Mouse (Mus musculus) CD4-positive, CD25-positive, alpha-beta regulatory T cell, adult 2 months (primary cell): ENCODE results near the gene Glra4.
"Not testable (repeated sequence)": the region's sequence is repeated elsewhere in the genome, so short reads cannot be mapped to it uniquely, and the experiment has no call there.

Experiments
- DNase-seq: peaks from one replicate; pipeline ENCODE4 v3.0.0-alpha.2; 2012; ENCODE audit warnings: low read depth, low spot score

Gene Glra4

DNA sequence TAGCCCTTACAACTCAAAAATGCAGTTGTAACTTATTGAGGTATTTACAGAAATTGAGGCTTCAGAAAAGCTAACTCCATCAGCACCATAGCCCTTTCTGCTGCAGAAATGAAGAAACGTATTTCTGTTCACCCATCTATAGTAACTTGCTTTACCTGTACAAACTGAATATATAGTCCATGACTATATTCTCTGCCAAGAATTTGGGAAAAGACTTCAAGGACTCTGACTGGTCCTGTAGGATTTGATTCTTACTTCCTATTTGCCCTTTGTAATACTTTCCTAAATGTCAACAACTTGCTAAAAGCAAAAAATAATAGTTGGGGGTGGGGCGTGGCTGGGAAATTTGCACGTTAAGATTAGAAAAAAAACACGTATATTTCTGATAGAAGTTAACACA, 47.9 kb downstream of the Glra4 start:
- DNase-seq, result no peak

DNA sequence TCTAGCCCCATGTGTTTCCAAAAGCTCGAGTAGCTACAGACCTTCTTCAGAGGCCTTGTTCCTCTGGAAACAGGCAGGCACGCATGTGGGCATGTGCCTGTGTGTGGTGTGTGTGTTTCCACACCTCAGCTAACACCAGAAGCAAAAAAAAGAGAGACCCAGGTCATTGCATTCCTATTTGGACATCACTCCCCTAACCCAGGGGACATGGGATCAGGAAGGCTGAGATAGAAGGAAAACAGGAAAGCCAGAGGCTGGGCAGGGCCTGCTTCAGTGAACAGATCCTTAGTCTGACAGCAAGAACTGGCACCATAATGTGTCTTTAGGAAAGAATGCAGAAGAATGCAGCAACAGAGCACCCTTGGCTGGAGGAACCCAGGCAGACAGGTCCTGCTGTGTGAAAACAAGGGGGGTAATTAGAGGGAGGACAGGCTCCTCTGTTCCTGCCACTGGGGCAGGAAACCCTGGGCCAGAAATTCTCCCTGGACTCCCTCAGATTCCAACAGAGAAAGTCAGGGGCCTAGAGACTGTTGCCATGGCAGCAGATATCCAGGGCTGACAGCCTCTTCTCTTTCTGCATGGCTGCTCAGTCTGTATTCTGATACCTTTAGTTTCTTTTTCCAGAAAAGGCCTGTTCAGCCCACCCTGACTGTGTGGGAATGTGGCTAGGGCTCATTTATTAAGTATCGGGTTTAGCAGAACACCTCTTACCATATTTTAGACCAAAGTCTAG, 65.0 kb downstream of the Glra4 start:
- not testable (repeated sequence) for DNase-seq

DNA sequence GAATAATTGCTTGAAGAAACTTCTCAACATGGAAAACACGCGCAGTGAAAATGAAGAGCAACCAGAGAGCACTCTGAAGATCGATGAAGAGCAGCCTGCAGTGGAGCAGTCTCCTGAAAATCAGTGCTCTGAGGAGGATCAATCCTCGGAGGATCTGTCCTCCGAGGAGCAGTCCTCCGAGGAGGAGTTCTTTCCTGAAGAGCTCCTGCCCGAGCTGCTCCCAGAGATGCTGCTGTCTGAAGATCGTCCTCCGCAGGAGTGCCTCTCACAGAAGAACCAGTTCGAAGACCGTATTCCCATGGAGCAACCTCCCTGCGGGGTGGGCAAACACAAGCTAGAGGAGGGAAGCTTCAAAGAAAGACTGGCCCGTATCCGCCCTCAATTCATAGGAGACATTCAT, 71.2 kb downstream of the Glra4 start:
- DNase-seq, result no peak

DNA sequence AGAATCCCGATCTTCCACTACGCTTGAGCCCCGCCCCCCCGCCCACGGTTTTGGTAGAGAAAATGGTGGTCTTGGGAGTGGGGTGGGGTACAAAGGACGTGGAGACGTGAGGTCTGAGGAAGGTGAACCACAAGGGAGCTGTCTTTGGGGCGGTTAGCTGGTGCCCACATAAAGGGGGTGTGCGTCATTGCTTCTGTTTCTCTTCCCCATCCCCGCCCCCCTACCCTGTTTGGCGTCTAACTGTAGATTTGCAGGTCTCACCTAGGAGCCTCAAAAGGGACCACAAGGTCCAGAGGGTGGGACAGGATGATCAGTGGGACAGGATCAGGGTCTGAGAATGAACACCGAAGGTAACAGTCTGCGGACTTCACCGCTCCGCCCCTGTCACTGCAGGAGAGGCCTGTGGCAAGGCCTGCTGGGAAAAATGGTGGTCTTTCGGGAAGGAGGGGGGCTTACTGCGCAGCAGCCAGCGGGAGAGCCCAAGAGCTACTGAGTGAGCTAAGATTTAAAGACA, 71.7 kb downstream of the Glra4 start:
- DNase-seq, result peak; percentile 55
